In the genomic region with DNA sequence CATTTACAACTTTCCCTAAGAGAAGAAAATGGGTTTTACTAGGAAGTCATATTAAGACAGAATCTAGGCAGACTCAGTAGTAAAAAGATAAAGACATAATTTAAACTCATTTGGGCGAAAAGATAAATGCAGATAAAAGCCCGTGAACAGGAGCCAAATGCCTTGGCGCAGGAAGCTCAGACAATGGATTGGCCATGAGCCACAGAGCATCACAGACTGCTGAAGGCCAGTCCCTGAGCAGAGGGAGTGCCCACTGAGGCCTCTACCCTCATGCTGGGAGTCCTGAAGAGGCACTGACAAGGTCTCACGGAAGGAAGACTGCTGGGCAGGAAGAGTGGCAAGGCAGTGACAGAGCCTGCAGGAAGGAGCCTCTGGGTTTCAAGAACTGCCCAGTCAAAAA, we compare ENCODE assay signal across 8 mouse cellular contexts.
DNase-seq lines count a peak whose midpoint lies in the region; ATAC-seq and TF ChIP-seq lines count a peak whose summit lies in the region.

No protein-coding gene starts in this region.

- DNase-seq in heart, embryonic 10.5 days (ENCODE audit: low spot score), result no peak
- DNase-seq in adrenal gland, adult (ENCODE audit: inconsistent age in 2 of 2, low spot score in 1 of 2), result peak; percentile 48 to 81
- peak; percentile 74 for DNase-seq in kidney, adult 2 months
- DNase-seq in lung, adult 18-20 months, result peak; percentile 40 to 61
- DNase-seq in adipocyte (ENCODE audit: low spot score), result no peak

- no peak for TF ChIP-seq POLR2A in kidney, adult 2 months (IDR thresholded peaks at IDR 0.05; ENCODE audit: low read depth, low read length)

- H3K27me3 ChIP-seq in heart, embryonic 12.5 days (replicated peaks), result no peaks in the 10 kb centered on the region
- H3K27me3 ChIP-seq in heart, embryonic 10.5 days (ENCODE audit: insufficient read depth, poor library complexity, severe bottlenecking), result no peaks in the 10 kb centered on the region
- H3K27me3 ChIP-seq in kidney, adult 2 months (replicated peaks; ENCODE audit: control insufficient read depth, insufficient read depth, low read length), result no peaks in the 10 kb centered on the region; the same call in 1 of the 2 replicates
- H3K27me3 ChIP-seq in intestine, embryonic 15.5 days (replicated peaks), result no peaks in the 10 kb centered on the region

- H3K9ac ChIP-seq in heart, embryonic 12.5 days, result no peak overlapping the region
- no peak overlapping the region for H3K9ac ChIP-seq in intestine, embryonic 15.5 days

- peak overlapping the region; percentile 40; the same call in 1 of the 2 replicates for H3K27ac ChIP-seq in heart, embryonic 12.5 days (ENCODE audit: poor library complexity, severe bottlenecking)
- H3K27ac ChIP-seq in heart, embryonic 10.5 days, result no peak overlapping the region
- H3K27ac ChIP-seq in kidney, adult 2 months (ENCODE audit: insufficient read depth, low read depth, low read length), result no peak overlapping the region
- H3K27ac ChIP-seq in intestine, embryonic 15.5 days, result no peak overlapping the region

- H3K9me3 ChIP-seq in heart, embryonic 12.5 days (replicated peaks), result no peaks in the 10 kb centered on the region
- no peaks in the 10 kb centered on the region for H3K9me3 ChIP-seq in heart, embryonic 10.5 days
- H3K9me3 ChIP-seq in intestine, embryonic 15.5 days, result no peaks in the 10 kb centered on the region

- ATAC-seq in heart, embryonic 12.5 days (ENCODE audit: insufficient number of reproducible peaks, low FRiP score), result peak; percentile 75
- no peak for ATAC-seq in megakaryocyte progenitor cell, adult 5-6 weeks (replicated peaks; ENCODE audit: poor library complexity)
- no peak for ATAC-seq in intestine, embryonic 15.5 days

- H3K4me1 ChIP-seq in heart, embryonic 12.5 days (replicated peaks), result peaks cover 18% of the 10 kb centered on the region
- H3K4me1 ChIP-seq in heart, embryonic 10.5 days, result peaks cover 9% of the 10 kb centered on the region; the same call in 1 of the 2 replicates
- no peaks in the 10 kb centered on the region for H3K4me1 ChIP-seq in kidney, adult 2 months (ENCODE audit: control insufficient read depth, insufficient read depth, low read length)
- no peaks in the 10 kb centered on the region for H3K4me1 ChIP-seq in intestine, embryonic 15.5 days (replicated peaks)

- WGBS in heart, embryonic 12.5 days, result 29% methylated on average over 4 of the region's 4 CpGs
- WGBS in heart, embryonic 10.5 days, result 38% methylated on average over 4 of the region's 4 CpGs
- 46% methylated on average over 4 of the region's 4 CpGs for WGBS in kidney, adult 2 months
- 36% methylated on average over 4 of the region's 4 CpGs for WGBS in intestine, embryonic 15.5 days

- H3K4me3 ChIP-seq in heart, embryonic 12.5 days, result no peak overlapping the region
- H3K4me3 ChIP-seq in heart, embryonic 10.5 days, result no peak overlapping the region
- H3K4me3 ChIP-seq in kidney, adult 2 months (ENCODE audit: insufficient read depth, low read depth, low read length), result no peak overlapping the region
- H3K4me3 ChIP-seq in intestine, embryonic 15.5 days (replicated peaks), result no peak overlapping the region

- H3K4me2 ChIP-seq in heart, embryonic 12.5 days, result no peak overlapping the region
- no peak overlapping the region for H3K4me2 ChIP-seq in intestine, embryonic 15.5 days (replicated peaks)

- no peak for TF ChIP-seq CTCF in kidney, adult 2 months (conservative IDR thresholded peaks at IDR 0.05; ENCODE audit: insufficient read depth, insufficient read length, low read depth, low read length)

- no peaks in the 10 kb centered on the region for H3K36me3 ChIP-seq in heart, embryonic 12.5 days
- no peaks in the 10 kb centered on the region for H3K36me3 ChIP-seq in heart, embryonic 10.5 days
- H3K36me3 ChIP-seq in kidney, adult 2 months (ENCODE audit: control insufficient read depth, insufficient read depth, low read length), result no peaks in the 10 kb centered on the region
- H3K36me3 ChIP-seq in intestine, embryonic 15.5 days, result no peaks in the 10 kb centered on the region

Comparison
In these comparisons a context has a peak if more than half of its experiments do, and no peak if none do; other contexts are left out.
1. DNase-seq: peak in adrenal gland, adult (2 of 2), kidney, adult 2 months (single experiment) and lung, adult 18-20 months (2 of 2); none in heart, embryonic 10.5 days (single experiment) and adipocyte (single experiment).